Mouse (Mus musculus) hindbrain, embryonic 11.5 days (tissue): ENCODE measurements around the gene Dnajc22. TPM values are rescaled to one million over a fixed set of nuclear protein-coding genes. Genes with fewer than 3 reads are reported as not detected.

Experiments used
- ATAC-seq: fragments of 200-750 bp; cut with Nextera tagmentation; 2 replicates; pipeline ENCODE4 v1.8.0; 2017; ENCODE audit warnings: mild to moderate bottlenecking, moderate TSS enrichment, moderate library complexity; ENCODE audit not compliant: low FRiP score
- DNase-seq: peaks from one replicate; pipeline ENCODE4 v3.0.0-alpha.2; 2015; ENCODE audit warnings: low spot score
- H3K27ac ChIP-seq: fragments of 300-500 bp; sonication (generic); 2 replicates; pipeline ENCODE4 v1.5.1; 2014; ENCODE audit warnings: mild to moderate bottlenecking, low read depth, low read length
- H3K27me3 ChIP-seq: fragments of 300-500 bp; sonication (generic); 2 replicates; pipeline ENCODE4 v1.6.1; 2014; ENCODE audit warnings: mild to moderate bottlenecking, low read length, moderate library complexity, mixed read lengths; ENCODE audit not compliant: control insufficient read depth, insufficient read depth
- H3K36me3 ChIP-seq: fragments of 300-500 bp; sonication (generic); 2 replicates; pipeline ENCODE4 v1.6.1; 2014; ENCODE audit warnings: mild to moderate bottlenecking, low read length, moderate library complexity, mixed read lengths; ENCODE audit not compliant: control insufficient read depth, insufficient read depth
- H3K4me1 ChIP-seq: fragments of 300-500 bp; sonication (generic); replicated peaks from 2 replicates; pipeline ENCODE4 v1.6.1; 2014; ENCODE audit warnings: low read length, mixed read lengths; ENCODE audit not compliant: control insufficient read depth, insufficient read depth
- H3K4me2 ChIP-seq: fragments of 300-500 bp; sonication (generic); replicated peaks from 2 replicates; pipeline ENCODE4 v1.6.1; 2014; ENCODE audit warnings: mild to moderate bottlenecking, low read depth, low read length
- H3K4me3 ChIP-seq: fragments of 300-500 bp; sonication (generic); 2 replicates; pipeline ENCODE4 v1.5.1; 2014; ENCODE audit warnings: low read depth, low read length
- H3K9ac ChIP-seq: fragments of 300-500 bp; sonication (generic); 2 replicates; pipeline ENCODE4 v1.6.1; 2014; ENCODE audit warnings: low read depth, low read length
- H3K9me3 ChIP-seq: fragments of 300-500 bp; sonication (generic); 2 replicates; pipeline ENCODE4 v1.6.1; 2016; ENCODE audit warnings: low read length; ENCODE audit not compliant: control insufficient read depth
- WGBS: fragments of 180-500 bp; shearing (Covaris S2); extraction: QIAGEN DNeasy Blood & Tissue Kit; methylation state at CpG from one replicate; pipeline ENCODE4 v1.1.7; 2014; 5-methylcytosine and 5-hydroxymethylcytosine counted together
- polyA plus RNA-seq: library from polyadenylated mRNA; unstranded; fragments of >200 nt; fragmentation: Nextera tagmentation; extraction: Ambion mirVana; gene quantifications from 2 replicates; pipeline ENCODE4 v1.2.1, GENCODE M21; 2014

The Dnajc22 gene
- polyA plus RNA-seq, 1 experiment from 2014 or later, result 3.3 TPM

DNA sequence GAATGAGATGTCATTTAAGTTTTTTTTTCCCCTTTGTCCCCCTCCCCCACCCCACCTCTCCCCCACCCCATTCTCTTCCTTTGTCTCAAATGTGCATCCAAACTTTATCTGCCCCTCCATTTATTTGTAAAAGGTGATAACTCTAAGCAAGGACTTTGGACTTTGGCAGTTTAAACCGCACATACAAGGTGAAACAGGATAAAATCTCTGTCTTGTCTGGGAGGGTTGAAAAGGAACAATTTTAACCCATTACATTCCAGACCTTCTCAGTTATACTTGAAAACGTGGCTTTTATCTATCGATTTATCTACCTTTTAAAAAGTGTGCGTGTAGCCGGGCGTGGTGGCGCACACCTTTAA, 22.1 kb downstream of the Dnajc22 start:
- Histone ChIP-seq H3K4me2 (no peak overlapping the region), H3K4me1 (no peaks in the 10 kb centered on the region), H3K27ac (no peak overlapping the region), H3K9ac (no peak overlapping the region), H3K9me3 (no peaks in the 10 kb centered on the region), H3K36me3 (no peaks in the 10 kb centered on the region), H3K27me3 (no peaks in the 10 kb centered on the region), H3K4me3 (no peak overlapping the region)
- WGBS, result 91% methylated on average over 7 of the region's 7 CpGs
- ATAC-seq (no peak), DNase-seq (no peak)

DNA sequence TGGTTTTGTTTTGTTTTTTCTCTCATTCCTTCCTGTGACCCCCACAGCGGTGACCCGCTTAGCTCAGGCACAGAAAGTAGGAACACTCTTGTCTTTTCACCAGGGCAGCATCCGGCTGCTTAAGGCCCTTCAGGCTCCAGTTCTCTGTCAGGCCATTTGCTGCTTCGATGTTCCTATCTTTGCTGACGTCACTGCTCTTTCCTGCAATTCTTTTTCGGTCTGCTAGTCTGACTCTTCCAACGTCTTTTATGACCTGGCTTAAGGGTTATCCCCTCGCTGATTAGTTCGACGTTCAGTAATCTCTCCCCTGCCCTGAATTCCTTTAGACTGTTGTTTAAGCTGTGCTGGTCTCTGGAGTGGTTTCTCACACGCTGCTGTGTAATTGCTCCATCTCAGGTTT, 23.6 kb downstream of the Dnajc22 start:
- Histone ChIP-seq H3K9ac (no peak overlapping the region), H3K4me3 (no peak overlapping the region), H3K4me2 (no peak overlapping the region), H3K9me3 (no peaks in the 10 kb centered on the region), H3K27ac (no peak overlapping the region), H3K36me3 (no peaks in the 10 kb centered on the region), H3K4me1 (no peaks in the 10 kb centered on the region), H3K27me3 (no peaks in the 10 kb centered on the region)
- no peak for DNase-seq
- 79% methylated on average over 11 of the region's 11 CpGs for WGBS
- no peak for ATAC-seq

- H3K27me3 ChIP-seq, result no peaks in the 10 kb centered on the region
- ATAC-seq (no peak), DNase-seq (no peak)
- 12% methylated on average over 11 of the region's 11 CpGs for WGBS
- H3K4me3 ChIP-seq, result no peak overlapping the region
- H3K4me1 ChIP-seq, result no peaks in the 10 kb centered on the region
- H3K27ac ChIP-seq, result no peak overlapping the region
- no peak overlapping the region for H3K4me2 ChIP-seq
- H3K36me3 ChIP-seq, result no peaks in the 10 kb centered on the region
- H3K9ac ChIP-seq, result no peak overlapping the region
- no peaks in the 10 kb centered on the region for H3K9me3 ChIP-seq
Measured at GRCm38 (mm10) chr15:99120814-99121213, 27.8 kb downstream of the Dnajc22 start.

GRCm38 (mm10) chr15:99122642-99123041, 29.7 kb downstream of the Dnajc22 start:
- DNase-seq (no peak), ATAC-seq (no peak)
- Histone ChIP-seq H3K4me2 (no peak overlapping the region), H3K9ac (no peak overlapping the region), H3K9me3 (no peaks in the 10 kb centered on the region), H3K36me3 (no peaks in the 10 kb centered on the region), H3K27me3 (no peaks in the 10 kb centered on the region), H3K4me1 (no peaks in the 10 kb centered on the region), H3K27ac (no peak overlapping the region), H3K4me3 (no peak overlapping the region)
- 84% methylated on average over 2 of the region's 2 CpGs for WGBS

DNA sequence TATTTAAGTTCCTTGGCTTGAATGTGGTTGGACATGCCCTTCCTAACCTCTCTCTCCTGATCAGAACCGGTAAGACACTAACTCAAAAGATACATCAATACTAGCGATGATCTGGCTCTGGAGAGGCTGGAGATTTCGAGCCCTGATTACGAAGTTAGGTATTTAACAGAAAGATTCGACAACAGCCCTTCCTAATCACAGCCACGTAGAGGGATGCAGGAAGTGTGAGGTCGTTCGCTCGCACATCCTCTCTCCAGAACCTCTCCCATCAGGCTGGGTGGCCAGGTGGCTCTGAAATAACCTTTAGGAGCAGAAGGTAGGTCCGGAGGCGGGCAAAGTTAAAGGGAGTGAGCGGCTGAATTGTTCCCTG, 32.7 kb downstream of the Dnajc22 start, which contains the start of gene Spats2:
Gene Spats2 (plus strand): TSS at position 206 of the 370 bp plus-strand sequence.
- Histone ChIP-seq H3K4me3 (peak within 1 kb of the TSS; percentile 88), H3K9ac (peak within 1 kb of the TSS; percentile 90), H3K9me3 (no peaks in the 10 kb centered on the region), H3K4me1 (peaks cover 3% of the 10 kb centered on the region), H3K27me3 (no peaks in the 10 kb centered on the region), H3K36me3 (no peaks in the 10 kb centered on the region), H3K4me2 (peak within 1 kb of the TSS; percentile 70), H3K27ac (peak within 1 kb of the TSS; percentile 98)
- no peak for ATAC-seq
- WGBS, result 1% methylated on average over 12 of the region's 12 CpGs
- no peak for DNase-seq

- Histone ChIP-seq H3K36me3 (no peaks in the 10 kb centered on the region), H3K9me3 (no peaks in the 10 kb centered on the region), H3K4me2 (peak overlapping the region; percentile 70), H3K27ac (peak overlapping the region; percentile 98), H3K9ac (peak overlapping the region; percentile 90), H3K27me3 (no peaks in the 10 kb centered on the region), H3K4me1 (peaks cover 3% of the 10 kb centered on the region), H3K4me3 (peak overlapping the region; percentile 88)
- ATAC-seq (peak; percentile 91), DNase-seq (peak; percentile 96)
- under 1% methylated on average over 81 of the region's 115 CpGs for WGBS
Measured at GRCm38 (mm10) chr15:99126081-99126815, 33.3 kb downstream of the Dnajc22 start.

DNA sequence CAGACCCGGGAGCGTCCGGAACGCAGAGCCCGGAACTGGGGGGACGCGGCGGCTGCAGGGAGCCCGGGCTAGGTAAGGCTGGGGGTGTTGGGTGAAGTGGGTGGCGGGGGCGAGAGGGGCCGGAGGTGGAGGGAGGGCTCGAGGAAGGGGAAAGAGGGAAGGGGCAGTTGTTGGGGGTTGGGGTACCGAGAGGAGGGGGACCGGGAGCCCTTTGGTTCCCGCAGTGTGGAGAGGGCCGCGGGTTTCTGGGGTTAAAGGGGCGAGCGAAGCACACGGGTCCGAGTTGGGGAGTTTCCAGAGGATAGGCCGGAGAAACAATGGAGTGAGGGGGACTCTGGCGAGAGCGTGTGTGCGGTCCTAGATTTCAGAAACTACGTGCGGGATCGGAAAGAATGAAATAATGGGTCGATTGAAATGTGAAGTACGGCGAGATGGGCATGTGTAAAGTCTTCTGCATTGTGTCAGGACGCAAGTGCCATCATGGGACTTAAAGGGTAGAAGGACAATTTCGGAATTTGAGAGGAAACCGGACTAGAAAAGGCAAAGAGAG, 33.9 kb downstream of the Dnajc22 start:
- DNase-seq (peak; percentile 69), ATAC-seq (peak; percentile 38; the same call in 1 of the 2 replicates)
- under 1% methylated on average over 29 of the region's 35 CpGs for WGBS
- H3K27me3 ChIP-seq, result no peaks in the 10 kb centered on the region
- no peaks in the 10 kb centered on the region for H3K36me3 ChIP-seq
- H3K4me1 ChIP-seq, result peaks cover 3% of the 10 kb centered on the region
- peak overlapping the region; percentile 98 for H3K27ac ChIP-seq
- peak overlapping the region; percentile 88 for H3K4me3 ChIP-seq
- no peaks in the 10 kb centered on the region for H3K9me3 ChIP-seq
- H3K4me2 ChIP-seq, result peak overlapping the region; percentile 70
- H3K9ac ChIP-seq, result peak overlapping the region; percentile 90

DNA sequence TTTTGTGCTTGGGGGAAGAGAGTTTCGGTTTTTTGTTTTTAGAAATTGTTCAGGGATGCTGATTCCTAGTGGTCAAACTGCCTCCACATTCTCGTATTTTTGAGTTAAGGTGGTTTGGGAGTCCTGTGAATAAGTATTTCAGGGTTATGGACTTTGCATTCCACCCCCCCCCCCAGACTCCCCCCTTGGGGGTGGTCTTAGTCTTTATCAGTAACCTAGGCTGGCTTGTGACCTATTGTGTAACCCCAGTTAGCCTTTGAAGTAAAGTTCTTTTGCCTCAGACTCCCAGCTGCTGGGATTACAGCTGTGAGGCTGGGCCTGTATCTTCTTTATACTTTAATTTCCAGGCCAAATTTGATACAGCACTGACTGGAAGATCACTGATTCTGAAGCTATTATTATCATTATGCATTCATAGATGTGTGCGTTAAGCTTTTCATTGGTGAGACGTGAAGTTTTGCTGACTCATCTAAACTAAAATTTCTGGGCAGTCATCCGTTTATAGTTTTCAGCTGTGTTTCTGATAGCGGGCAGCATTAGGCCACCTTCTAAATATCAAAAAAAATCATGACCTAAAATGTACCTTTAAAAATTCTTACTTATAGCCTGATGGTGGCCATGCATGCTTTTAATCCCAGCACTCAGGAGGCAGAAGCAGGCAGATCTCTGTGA, 35.0 kb downstream of the Dnajc22 start:
- Histone ChIP-seq H3K4me2 (peak overlapping the region; percentile 70), H3K4me1 (peaks cover 3% of the 10 kb centered on the region), H3K36me3 (no peaks in the 10 kb centered on the region), H3K9me3 (no peaks in the 10 kb centered on the region), H3K9ac (peak overlapping the region; percentile 47; the same call in 1 of the 2 replicates), H3K27ac (no peak overlapping the region), H3K27me3 (no peaks in the 10 kb centered on the region), H3K4me3 (peak overlapping the region; percentile 88)
- 66% methylated on average over 6 of the region's 6 CpGs for WGBS
- DNase-seq, result no peak
- no peak for ATAC-seq
